Mouse (Mus musculus) heart, adult 2 months (tissue): ENCODE measurements around the gene Gabrr1. TPM values are rescaled to one million over a fixed set of nuclear protein-coding genes. Genes with fewer than 3 reads are reported as not detected.
A peak's percentile ranks its signal among the peaks of the same experiment; 100 is the strongest.

Source experiments
- DNase-seq, 2 experiments: peaks; one replicate each; pipeline ENCODE4 v3.0.0; 2021
- H3K27ac ChIP-seq: fragments of 200-600 bp; 2 replicates; pipeline ENCODE4 v1.8.1; 2022
- H3K27me3 ChIP-seq: fragments of 200-500 bp; 2 replicates; pipeline ENCODE4 v1.6.1; 2012; ENCODE audit warnings: mild to moderate bottlenecking, low read length, inconsistent platforms, mixed read lengths; ENCODE audit not compliant: control insufficient read depth, insufficient read depth
- H3K36me3 ChIP-seq: fragments of 200-500 bp; 2 replicates; pipeline ENCODE4 v1.6.1; 2012; ENCODE audit warnings: low read length, inconsistent platforms; ENCODE audit not compliant: control insufficient read depth, insufficient read depth
- H3K4me1 ChIP-seq: fragments of 200-500 bp; 2 replicates; pipeline ENCODE4 v1.6.1; 2011; ENCODE audit warnings: low read length; ENCODE audit not compliant: control insufficient read depth, insufficient read depth
- H3K4me3 ChIP-seq: fragments of 200-600 bp; 2 replicates; pipeline ENCODE4 v1.8.1; 2022
- H3K79me2 ChIP-seq: fragments of 200-500 bp; replicated peaks from 2 replicates; pipeline ENCODE4 v1.6.1; 2012; ENCODE audit warnings: mild to moderate bottlenecking, inconsistent platforms, low read length, moderate library complexity, mixed read lengths; ENCODE audit not compliant: control insufficient read depth, insufficient read depth
- H3K9ac ChIP-seq: fragments of 200-500 bp; 2 replicates; pipeline ENCODE4 v1.6.1; 2012; ENCODE audit warnings: low read depth, mild to moderate bottlenecking, control low read depth, inconsistent platforms, low read length, mixed read lengths
- CTCF ChIP-seq: fragments of 200-600 bp; IDR thresholded peaks from 2 replicates; pipeline ENCODE4 v1.8.1; 2022; ENCODE audit warnings: antibody characterized with exemption, mild to moderate bottlenecking, moderate library complexity
- EP300 ChIP-seq: fragments of 200-500 bp; IDR thresholded peaks from 2 replicates; pipeline ENCODE4 v1.6.1; 2011; ENCODE audit warnings: low read depth, low read length, control low read depth; ENCODE audit not compliant: insufficient read depth
- POLR2A ChIP-seq: fragments of 200-500 bp; IDR thresholded peaks from 2 replicates; pipeline ENCODE4 v1.6.1; 2011; ENCODE audit warnings: mild to moderate bottlenecking, low read depth, low read length, control low read depth; ENCODE audit not compliant: insufficient read depth
- WGBS: fragments of 180-500 bp; shearing (Covaris S2); methylation state at CpG from one replicate; pipeline ENCODE4 v1.1.7; 2018; 5-methylcytosine and 5-hydroxymethylcytosine counted together
- intact Hi-C: fragments of 180-260 bp; cut with DNase I; formaldehyde crosslinking; loops from one replicate; pipeline ENCODE4 v1.15.1; 2025
- polyA plus RNA-seq: library from polyadenylated mRNA; depleted of rRNA; stranded (reverse); fragments of >200 nt; gene quantifications from 2 replicates; pipeline ENCODE4 v1.2.3, GENCODE M21; 2012; rRNA removed
- total RNA-seq, 2 experiments: library from RNA; stranded (reverse); gene quantifications; 2 replicates each; pipeline ENCODE4 v1.2.3; 2021

The Gabrr1 gene
- total and polyA plus RNA-seq, 3 experiments = 0.20 to 0.50 (median 0.27) TPM

GRCm38 (mm10) chr4:33198117-33198516 is 65.8 kb downstream of the Gabrr1 start:
- TF ChIP-seq EP300 (no peak), CTCF (no peak), POLR2A (no peak)
- Histone ChIP-seq H3K79me2 (no peaks in the 10 kb centered on the region), H3K9ac (no peak overlapping the region), H3K4me3 (no peak overlapping the region), H3K36me3 (no peaks in the 10 kb centered on the region), H3K27ac (no peak overlapping the region), H3K27me3 (no peaks in the 10 kb centered on the region), H3K4me1 (no peaks in the 10 kb centered on the region)
- 29% methylated on average over 2 of the region's 2 CpGs for WGBS
- intact Hi-C loops = no loop called here
- DNase-seq = no peak

GRCm38 (mm10) chr4:33204682-33205081 is 72.4 kb downstream of the Gabrr1 start:
- TF ChIP-seq POLR2A (no peak), CTCF (peak; percentile 81), EP300 (0 out of 2 replicates have a peak, but pooled peaks have one; percentile 30)
- H3K9ac ChIP-seq = no peak overlapping the region
- H3K4me3 ChIP-seq = no peak overlapping the region
- H3K27me3 ChIP-seq = peaks cover 3% of the 10 kb centered on the region; the same call in 1 of the 2 replicates
- H3K27ac ChIP-seq = no peak overlapping the region
- DNase-seq = peak; percentile 39 to 51
- H3K4me1 ChIP-seq = no peaks in the 10 kb centered on the region
- H3K36me3 ChIP-seq = no peaks in the 10 kb centered on the region
- 11% methylated on average over 4 of the region's 4 CpGs for WGBS
- intact Hi-C loops = loop anchor here (2.0 to 5.0 kb wide), 2 partner anchors 57 to 80 kb away; no protein-coding TSS in a partner anchor
- H3K79me2 ChIP-seq = no peaks in the 10 kb centered on the region

GRCm38 (mm10) chr4:33207551-33207950 is 75.2 kb downstream of the Gabrr1 start:
- DNase-seq = no peak
- H3K27me3 ChIP-seq = peaks cover 3% of the 10 kb centered on the region; the same call in 1 of the 2 replicates
- H3K79me2 ChIP-seq = no peaks in the 10 kb centered on the region
- 80% methylated on average over 2 of the region's 2 CpGs for WGBS
- H3K36me3 ChIP-seq = no peaks in the 10 kb centered on the region
- H3K27ac ChIP-seq = no peak overlapping the region
- H3K9ac ChIP-seq = no peak overlapping the region
- TF ChIP-seq POLR2A = no peak
- H3K4me1 ChIP-seq = no peaks in the 10 kb centered on the region
- no peak overlapping the region for H3K4me3 ChIP-seq
- intact Hi-C loops = loop anchor here (5.0 kb wide), 1 partner anchor 60 kb away; no protein-coding TSS in a partner anchor

GRCm38 (mm10) chr4:33208881-33209841 is 76.8 kb downstream of the Gabrr1 start, which contains the start of gene Srsf12:
Srsf12 (plus strand) TSS chr4:33208991.
- peak within 1 kb of the TSS; percentile 48 for H3K9ac ChIP-seq
- TF ChIP-seq CTCF (peak; percentile 29), EP300 (no peak)
- intact Hi-C loops = loop anchor here (2.0 to 5.0 kb wide), 2 partner anchors 62 to 84 kb away; no protein-coding TSS in a partner anchor
- WGBS = 5% methylated on average over 65 of the region's 65 CpGs
- no peaks in the 10 kb centered on the region for H3K79me2 ChIP-seq
- no peaks in the 10 kb centered on the region for H3K36me3 ChIP-seq
- H3K27me3 ChIP-seq = peaks cover 3% of the 10 kb centered on the region; the same call in 1 of the 2 replicates
- H3K4me3 ChIP-seq = peak within 1 kb of the TSS; percentile 43
- no peak within 1 kb of the TSS for H3K27ac ChIP-seq
- peak in 1 of 2 experiments; percentile 10 for DNase-seq
- H3K4me1 ChIP-seq = no peaks in the 10 kb centered on the region

Other genes with a start within 250 kb of the Gabrr1 start
- 1 to 10 TPM; 4.1 to 4.9 TPM for gene Ankrd6, start 181.7 kb upstream of the Gabrr1 start, total RNA-seq
- gene Ankrd6, start 181.7 kb upstream of the Gabrr1 start, polyA plus RNA-seq = 1.1 TPM in 2 replicates
- gene Rragd, start 149.5 kb upstream of the Gabrr1 start, total RNA-seq = 100 to 1,000 TPM in 1 of 2 experiments, 10 to 100 TPM in 1; 81.2 to 101 TPM
- gene Rragd, start 149.5 kb upstream of the Gabrr1 start, polyA plus RNA-seq = 30.5 and 57.6 TPM in 2 replicates
- gene Ube2j1, start 101.1 kb upstream of the Gabrr1 start, total RNA-seq = 10 to 100 TPM; 40.8 to 41.9 TPM
- 14.1 and 20.1 TPM in 2 replicates for gene Ube2j1, start 101.1 kb upstream of the Gabrr1 start, polyA plus RNA-seq
- 1 to 10 TPM; 1.6 to 2.6 TPM for gene Gabrr2, start 69.5 kb upstream of the Gabrr1 start, total RNA-seq
- 4.9 and 7.5 TPM in 2 replicates for gene Gabrr2, start 69.5 kb upstream of the Gabrr1 start, polyA plus RNA-seq
- 10 to 100 TPM; 57.8 to 64.9 TPM for gene Pm20d2, start 57.2 kb downstream of the Gabrr1 start, total RNA-seq
- 26.1 and 40.5 TPM in 2 replicates for gene Pm20d2, start 57.2 kb downstream of the Gabrr1 start, polyA plus RNA-seq
- gene Srsf12, start 76.5 kb downstream of the Gabrr1 start, total RNA-seq = not detected
- gene Srsf12, start 76.5 kb downstream of the Gabrr1 start, polyA plus RNA-seq = not detected in 2 replicates
- 100 to 1,000 TPM; 151 to 170 TPM for gene Pnrc1, start 157.6 kb downstream of the Gabrr1 start, total RNA-seq
- 39.8 and 40.5 TPM in 2 replicates for gene Pnrc1, start 157.6 kb downstream of the Gabrr1 start, polyA plus RNA-seq
- 10 to 100 TPM in 1 of 2 experiments, 1 to 10 TPM in 1; 8.9 to 10.9 TPM for gene Rngtt, start 177.8 kb downstream of the Gabrr1 start, total RNA-seq
- 2.9 and 3.9 TPM in 2 replicates for gene Rngtt, start 177.8 kb downstream of the Gabrr1 start, polyA plus RNA-seq